Mouse (Mus musculus) limb, embryonic 11.5 days (tissue): ENCODE measurements at regions not wholly inside any gene's neighbourhood (a gene's known extent, or its start where the extent isn't known, plus 50 kb on each side); places are given as distances from the start of the nearest gene placed in this dataset.

Source experiments
- ATAC-seq: fragments of 200-750 bp; cut with Nextera tagmentation; 2 replicates; pipeline ENCODE4 v1.8.0; 2017; ENCODE audit warnings: low read depth; ENCODE audit not compliant: insufficient number of reproducible peaks, low FRiP score, low TSS enrichment
- DNase-seq: peaks from one replicate; pipeline ENCODE4 v3.0.0-alpha.2; 2015; ENCODE audit warnings: low spot score
- H3K27ac ChIP-seq: fragments of 300-500 bp; sonication (generic); replicated peaks from 2 replicates; pipeline ENCODE4 v1.5.1; 2014; ENCODE audit warnings: low read depth, mild to moderate bottlenecking, low read length
- H3K27me3 ChIP-seq: fragments of 300-500 bp; sonication (generic); 2 replicates; pipeline ENCODE4 v1.6.1; 2014; ENCODE audit warnings: mild to moderate bottlenecking, low read length, mixed read lengths; ENCODE audit not compliant: control insufficient read depth, insufficient read depth
- H3K36me3 ChIP-seq: fragments of 300-500 bp; sonication (generic); 2 replicates; pipeline ENCODE4 v1.6.1; 2014; ENCODE audit warnings: mild to moderate bottlenecking, low read length, moderate library complexity, mixed read lengths; ENCODE audit not compliant: control insufficient read depth, insufficient read depth
- H3K4me1 ChIP-seq: fragments of 300-500 bp; sonication (generic); 2 replicates; pipeline ENCODE4 v1.6.1; 2014; ENCODE audit warnings: low read length, mixed read lengths; ENCODE audit not compliant: control insufficient read depth, insufficient read depth
- H3K4me2 ChIP-seq: fragments of 300-500 bp; sonication (generic); 2 replicates; pipeline ENCODE4 v1.6.1; 2014; ENCODE audit warnings: low read depth, mild to moderate bottlenecking, moderate library complexity; ENCODE audit not compliant: severe bottlenecking
- H3K4me3 ChIP-seq: fragments of 300-500 bp; sonication (generic); 2 replicates; pipeline ENCODE4 v1.5.1; 2014; ENCODE audit warnings: low read depth, low read length
- H3K9ac ChIP-seq: fragments of 300-500 bp; sonication (generic); 2 replicates; pipeline ENCODE4 v1.6.1; 2014; ENCODE audit warnings: mild to moderate bottlenecking, low read length
- H3K9me3 ChIP-seq: fragments of 300-500 bp; sonication (generic); 2 replicates; pipeline ENCODE4 v1.6.1; 2016; ENCODE audit warnings: low read length; ENCODE audit not compliant: control insufficient read depth
- whole genome bisulfite sequencing: fragments of 180-500 bp; shearing (Covaris S2); extraction: QIAGEN DNeasy Blood & Tissue Kit; methylation state at CpG from one replicate; pipeline ENCODE4 v1.1.7; 2014; 5-methylcytosine and 5-hydroxymethylcytosine counted together

DNA sequence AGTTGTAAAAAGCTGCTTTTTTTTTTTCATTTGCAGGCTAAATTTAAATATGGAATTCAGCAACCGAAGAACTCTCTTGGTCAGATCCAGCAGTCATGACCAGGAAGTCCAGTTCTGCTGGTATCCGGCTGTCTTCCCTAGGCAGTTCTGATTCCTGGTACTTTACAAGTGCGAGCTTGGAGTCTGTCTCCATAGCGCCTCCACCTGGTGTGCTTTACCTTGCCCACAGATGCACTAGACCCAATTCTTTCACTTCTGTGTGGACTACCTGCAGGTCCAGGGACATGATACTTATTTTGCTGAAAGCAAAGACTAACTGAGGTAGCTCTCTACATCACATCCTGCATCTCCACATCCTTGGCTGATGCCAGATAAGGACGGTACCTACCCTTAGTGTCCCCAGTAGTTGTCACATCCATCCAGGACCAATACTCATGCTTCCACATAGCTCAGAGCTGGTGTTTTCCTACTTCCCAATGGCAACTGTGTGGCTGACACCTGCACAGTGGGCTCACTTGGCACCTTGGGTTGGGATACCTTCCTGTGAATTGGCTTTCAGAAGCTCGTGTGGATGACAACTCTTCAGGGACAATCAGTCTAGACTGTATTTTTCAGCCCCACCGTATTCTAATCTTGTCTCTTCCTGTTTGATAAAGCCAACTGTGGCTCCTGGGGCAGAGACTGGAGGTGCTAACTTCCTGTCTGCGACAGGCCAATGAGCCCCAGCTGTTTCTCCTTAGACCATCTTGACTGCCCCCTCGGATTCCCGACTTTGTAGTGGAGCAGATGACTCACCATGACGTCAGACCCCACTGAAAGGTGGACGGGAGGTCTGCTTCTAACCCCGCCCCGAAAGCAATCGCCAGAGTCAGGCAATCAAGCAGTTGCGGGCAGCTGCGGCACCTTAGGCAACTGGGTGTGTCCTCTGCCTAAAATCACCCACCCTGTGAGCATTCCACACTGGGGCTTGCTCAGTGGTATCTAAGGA is 69.1 kb upstream of the Foxo1 start:
- 51% methylated on average over 17 of the region's 17 CpGs for WGBS
- no peak overlapping the region for H3K4me2 ChIP-seq

DNA sequence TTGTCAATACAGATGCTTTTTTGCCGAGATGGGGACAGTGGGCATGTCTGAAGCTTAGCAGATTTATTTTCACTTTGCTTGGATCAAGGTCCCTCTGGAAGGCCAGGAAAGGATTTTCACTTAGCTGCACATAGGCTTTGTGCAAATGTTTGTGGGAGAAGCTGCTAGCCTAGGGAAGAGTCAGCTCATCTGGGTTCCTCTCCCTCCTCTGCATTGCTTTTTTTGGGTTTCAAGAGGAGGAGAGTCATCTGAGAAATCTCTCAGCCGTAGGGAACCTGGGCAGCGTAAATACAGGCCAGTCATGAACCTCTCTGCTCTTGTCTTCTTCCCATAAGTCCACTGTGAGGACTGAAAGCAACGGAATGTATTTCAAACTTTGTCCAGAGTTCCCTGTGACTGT is 68.0 kb upstream of the Foxo1 start:
- DNase-seq, result no peak
- Histone ChIP-seq H3K9me3 (no peaks in the 10 kb centered on the region), H3K27me3 (no peaks in the 10 kb centered on the region), H3K4me1 (peaks cover 3% of the 10 kb centered on the region), H3K27ac (no peak overlapping the region), H3K4me2 (no peak overlapping the region), H3K9ac (no peak overlapping the region), H3K36me3 (no peaks in the 10 kb centered on the region), H3K4me3 (no peak overlapping the region)
- no peak for ATAC-seq
- 86% methylated on average over 4 of the region's 4 CpGs for WGBS

More for the DNA sequence above, 69.1 kb upstream of the Foxo1 start:
- Histone ChIP-seq H3K36me3 (no peaks in the 10 kb centered on the region), H3K4me1 (peaks cover 3% of the 10 kb centered on the region), H3K27ac (no peak overlapping the region), H3K4me3 (no peak overlapping the region), H3K27me3 (no peaks in the 10 kb centered on the region), H3K9ac (no peak overlapping the region), H3K9me3 (no peaks in the 10 kb centered on the region)
- DNase-seq, result no peak
- no peak for ATAC-seq

DNA sequence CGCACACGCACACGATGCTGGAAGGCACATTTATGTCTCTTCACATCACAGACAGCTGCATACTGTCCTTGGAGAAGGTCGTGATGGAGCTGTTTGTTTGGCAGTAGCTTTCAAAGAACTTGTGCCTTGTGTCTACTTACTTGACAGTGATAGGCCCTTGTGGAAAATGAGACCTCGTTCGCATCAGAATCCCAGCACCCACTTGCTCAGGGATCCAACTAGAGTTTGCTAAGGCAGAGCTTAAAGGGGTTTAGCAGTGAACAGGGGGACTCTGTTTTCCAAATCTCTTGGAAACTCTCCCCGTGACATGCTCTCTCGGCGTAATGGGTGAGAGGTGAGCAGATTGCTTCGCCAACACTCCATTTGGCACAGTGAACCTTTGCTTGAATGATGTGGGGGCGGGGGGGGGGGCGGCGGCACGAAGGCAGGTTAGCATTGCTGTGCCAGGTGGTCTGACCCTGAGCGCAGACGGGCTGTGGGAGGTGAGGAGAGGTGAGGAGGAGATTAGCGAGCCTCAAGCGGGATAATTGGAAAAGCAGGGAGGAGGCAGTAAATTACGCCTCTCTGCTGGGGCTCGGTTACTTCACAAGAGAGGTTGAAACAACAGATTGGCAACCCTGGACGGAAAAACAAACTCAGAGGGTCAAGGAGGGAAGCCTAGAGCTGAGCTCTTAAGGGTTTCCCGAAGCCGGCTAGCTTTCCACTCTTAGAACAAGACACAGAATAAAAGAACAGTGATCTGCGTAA is 57.4 kb upstream of the Foxo1 start:
- H3K36me3 ChIP-seq, result no peaks in the 10 kb centered on the region
- 13% methylated on average over 24 of the region's 24 CpGs for WGBS
- H3K4me2 ChIP-seq, result peak overlapping the region; percentile 40
- ATAC-seq, result no peak
- no peaks in the 10 kb centered on the region for H3K27me3 ChIP-seq
- H3K9ac ChIP-seq, result peak overlapping the region; percentile 17; the same call in 1 of the 2 replicates
- no peaks in the 10 kb centered on the region for H3K9me3 ChIP-seq
- H3K4me3 ChIP-seq, result no peak overlapping the region
- DNase-seq, result peak; percentile 46
- no peaks in the 10 kb centered on the region for H3K4me1 ChIP-seq
- H3K27ac ChIP-seq, result no peak overlapping the region

DNA sequence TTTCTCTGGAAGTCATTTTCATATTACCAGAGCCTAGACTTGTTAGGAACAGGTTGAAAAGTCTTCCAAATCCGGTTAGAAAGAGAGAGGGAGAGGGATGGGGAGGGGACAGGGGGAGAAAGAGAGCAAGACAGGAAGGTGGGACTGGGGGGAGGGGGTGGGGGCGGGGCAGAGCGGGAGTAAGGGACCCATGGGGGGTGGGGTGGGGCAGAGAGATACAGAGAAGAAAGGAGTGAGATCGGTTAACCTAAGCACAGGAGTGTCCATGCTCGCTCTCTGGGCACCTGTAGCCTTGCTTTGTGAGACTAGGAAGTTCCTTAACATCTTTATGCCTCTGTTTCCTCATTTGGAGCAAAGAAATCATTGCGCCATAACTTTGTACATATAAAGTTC is 56.8 kb upstream of the Foxo1 start:
- H3K27ac ChIP-seq, result no peak overlapping the region
- no peak overlapping the region for H3K4me3 ChIP-seq
- DNase-seq (peak; percentile 15), ATAC-seq (no peak)
- 22% methylated on average over 6 of the region's 6 CpGs for WGBS
- no peaks in the 10 kb centered on the region for H3K27me3 ChIP-seq
- peak overlapping the region; percentile 40 for H3K4me2 ChIP-seq
- H3K9ac ChIP-seq, result no peak overlapping the region
- no peaks in the 10 kb centered on the region for H3K36me3 ChIP-seq
- H3K4me1 ChIP-seq, result no peaks in the 10 kb centered on the region
- no peaks in the 10 kb centered on the region for H3K9me3 ChIP-seq

DNA sequence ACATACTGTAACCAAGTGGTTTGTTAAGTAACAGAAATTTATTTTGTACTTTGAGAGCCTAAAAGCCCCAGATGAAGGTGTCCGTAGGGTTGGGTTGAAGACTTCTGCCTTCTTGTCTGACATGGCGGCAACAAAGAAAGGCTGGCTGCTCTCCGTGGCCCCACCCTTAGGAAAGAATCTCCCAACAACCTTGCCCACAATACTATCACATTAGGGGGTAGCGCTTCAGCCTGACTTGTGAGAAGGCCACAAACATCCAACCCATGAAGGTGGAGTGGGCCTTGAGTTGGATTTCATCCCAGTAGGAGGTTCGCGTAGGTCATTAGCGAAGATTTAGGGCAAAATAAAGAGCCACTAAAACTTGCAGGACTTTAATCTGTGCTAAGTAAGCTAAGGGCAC is 54.0 kb upstream of the Foxo1 start:
- Histone ChIP-seq H3K9me3 (no peaks in the 10 kb centered on the region), H3K9ac (no peak overlapping the region), H3K36me3 (no peaks in the 10 kb centered on the region), H3K27ac (no peak overlapping the region), H3K4me2 (no peak overlapping the region), H3K27me3 (no peaks in the 10 kb centered on the region), H3K4me3 (no peak overlapping the region), H3K4me1 (no peaks in the 10 kb centered on the region; the same call in 1 of the 2 replicates)
- 92% methylated on average over 7 of the region's 7 CpGs for WGBS
- ATAC-seq, result no peak
- DNase-seq, result no peak

DNA sequence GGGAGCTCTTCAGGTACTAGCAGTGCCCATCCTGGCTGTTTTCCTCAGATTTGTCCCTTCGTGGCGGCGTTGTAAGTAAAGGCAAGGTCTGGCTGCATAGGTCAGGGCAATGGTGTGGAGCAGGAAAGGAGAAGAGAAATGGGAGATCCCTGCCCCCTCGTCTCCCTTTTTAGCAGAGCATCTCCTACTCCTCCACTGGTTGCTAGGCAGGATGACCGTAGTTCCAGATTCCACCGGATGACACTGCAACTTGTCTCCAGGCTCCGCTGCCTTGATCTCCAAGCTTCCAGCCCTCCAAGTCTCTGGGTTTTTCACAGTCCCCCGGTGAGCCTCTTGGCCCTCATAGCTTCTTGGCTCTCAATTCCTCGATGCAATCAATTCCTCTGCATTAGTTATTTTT is 53.1 kb upstream of the Foxo1 start:
- WGBS, result 92% methylated on average over 9 of the region's 9 CpGs

More for the DNA sequence above, 53.1 kb upstream of the Foxo1 start:
- Histone ChIP-seq H3K36me3 (no peaks in the 10 kb centered on the region), H3K9ac (no peak overlapping the region), H3K9me3 (no peaks in the 10 kb centered on the region), H3K27me3 (no peaks in the 10 kb centered on the region), H3K4me2 (no peak overlapping the region), H3K27ac (no peak overlapping the region), H3K4me1 (no peaks in the 10 kb centered on the region; the same call in 1 of the 2 replicates), H3K4me3 (no peak overlapping the region)
- no peak for DNase-seq
- no peak for ATAC-seq
